7 mouse cellular contexts compared by ENCODE assay signal in the genomic region with DNA sequence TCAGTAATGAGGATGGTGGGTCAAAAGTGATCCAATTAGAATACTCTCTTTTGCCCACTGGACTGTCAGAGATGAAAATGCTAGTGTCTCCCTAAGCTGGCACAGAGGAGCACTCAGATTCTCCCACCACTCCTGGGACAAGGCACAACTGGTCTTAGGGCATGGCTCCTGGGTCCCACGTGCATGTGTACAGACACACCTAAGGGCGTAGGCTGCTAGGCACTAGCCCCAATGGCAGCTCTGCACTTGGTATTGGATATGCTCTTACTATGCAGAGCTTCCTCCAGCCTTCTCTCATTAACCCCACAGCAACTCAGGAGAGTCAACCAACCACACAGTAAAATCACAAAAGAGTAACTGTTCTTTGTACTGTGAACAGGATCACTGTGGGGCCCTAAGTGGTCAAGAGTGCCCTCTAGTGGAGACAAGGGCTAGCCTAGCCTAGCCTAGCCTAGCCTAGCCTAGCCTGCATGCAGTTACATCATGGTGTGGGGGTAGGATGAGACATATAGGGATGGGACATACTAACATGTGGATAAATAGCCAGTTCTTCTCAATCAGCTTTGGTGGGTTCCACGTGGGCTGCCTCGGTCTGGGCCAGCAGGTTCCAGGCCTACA. TPM values are rescaled to one million over a fixed set of nuclear protein-coding genes. Genes with fewer than 3 reads are reported as not detected.
DNase-seq lines count a peak whose midpoint lies in the region; ATAC-seq and TF ChIP-seq lines count a peak whose summit lies in the region.

No protein-coding gene starts in this region.

- peak; percentile 68; the same call in 1 of the 2 replicates for ATAC-seq in hindbrain, postnatal 0 days
- peak; percentile 89 for ATAC-seq in megakaryocyte-erythroid progenitor cell, adult 5-6 weeks (replicated peaks; ENCODE audit: low FRiP score, low TSS enrichment, poor library complexity, severe bottlenecking)
- ATAC-seq in stomach, embryonic 15.5 days (ENCODE audit: insufficient read depth, low FRiP score, low read depth): peak; percentile 79

- peak; percentile 78 for TF ChIP-seq CTCF in hindbrain, postnatal 0 days (IDR thresholded peaks at IDR 0.05; ENCODE audit: low read depth)

- intact Hi-C loops in left cerebral cortex, postnatal 10 days (cut with DNase I): no loop called here

- H3K27me3 ChIP-seq in hindbrain, postnatal 0 days (ENCODE audit: insufficient read depth, low read length): no peaks in the 10 kb centered on the region
- H3K27me3 ChIP-seq in stomach, embryonic 15.5 days (replicated peaks): no peaks in the 10 kb centered on the region

- no peaks in the 10 kb centered on the region for H3K36me3 ChIP-seq in hindbrain, postnatal 0 days (ENCODE audit: insufficient read depth, low read length)
- H3K36me3 ChIP-seq in stomach, embryonic 15.5 days: no peaks in the 10 kb centered on the region

- no peak overlapping the region for H3K27ac ChIP-seq in hindbrain, postnatal 0 days
- no peak overlapping the region for H3K27ac ChIP-seq in stomach, embryonic 15.5 days

- no peaks in the 10 kb centered on the region for H3K9me3 ChIP-seq in hindbrain, postnatal 0 days (ENCODE audit: low read length)
- H3K9me3 ChIP-seq in stomach, embryonic 15.5 days: no peaks in the 10 kb centered on the region

- 73% methylated on average over 4 of the region's 4 CpGs for WGBS in hindbrain, postnatal 0 days
- 81% methylated on average over 4 of the region's 4 CpGs for WGBS in stomach, embryonic 15.5 days

- no peak overlapping the region for H3K4me3 ChIP-seq in hindbrain, postnatal 0 days (ENCODE audit: low read length)
- no peak overlapping the region for H3K4me3 ChIP-seq in stomach, embryonic 15.5 days (replicated peaks)

- DNase-seq in CD8-positive naive resting alpha-beta T cell, adult 2 months (ENCODE audit: low read depth in 2 of 2, low spot score in 2 of 2): peak; percentile 40 to 61
- DNase-seq in ZHBTc4 (ENCODE audit: low read depth, low spot score): peak; percentile 76
- peak; percentile 75 for DNase-seq in embryo, embryonic 11 days
- peak; percentile 58 for DNase-seq in hindbrain, postnatal 0 days (ENCODE audit: low spot score)
- peak; percentile 16 to 39 for DNase-seq in left cerebral cortex, postnatal 10 days (ENCODE audit: extremely low spot score in 1 of 2, low spot score in 2 of 2)

- no peak overlapping the region for H3K4me2 ChIP-seq in hindbrain, postnatal 0 days (ENCODE audit: low read depth, low read length)
- no peak overlapping the region for H3K4me2 ChIP-seq in stomach, embryonic 15.5 days

- H3K4me1 ChIP-seq in hindbrain, postnatal 0 days (ENCODE audit: insufficient read depth, low read length): no peaks in the 10 kb centered on the region
- H3K4me1 ChIP-seq in stomach, embryonic 15.5 days: peaks cover 4% of the 10 kb centered on the region; the same call in 1 of the 2 replicates

- no peak overlapping the region for H3K9ac ChIP-seq in hindbrain, postnatal 0 days (replicated peaks; ENCODE audit: low read length)
- H3K9ac ChIP-seq in stomach, embryonic 15.5 days: no peak overlapping the region

RNA-seq across cellular contexts. Expression of gene Mob2, which starts 23.2 kb away (rescaled TPM):
- total RNA-seq in hindbrain, postnatal 0 days (2014; rRNA removed): 41.1 and 45.5 TPM in 2 replicates
- polyA plus RNA-seq in hindbrain, postnatal 0 days (2015; fragmentation: Nextera tagmentation; extraction: Ambion mirVana): 43.4 and 44.1 TPM in 2 replicates
- 10 to 100 TPM; 23.6 to 26.7 TPM for total RNA-seq in left cerebral cortex, postnatal 10 days (2021)
- total RNA-seq in megakaryocyte-erythroid progenitor cell, adult 5-6 weeks (2014; fragmentation: Nextera tagmentation): 39.5 and 41.5 TPM in 2 replicates
- total RNA-seq in megakaryocyte-erythroid progenitor cell, adult 5-6 weeks (2017): 36.2 and 37.3 TPM in 2 replicates
- polyA plus RNA-seq in stomach, embryonic 15.5 days (2015; fragmentation: Nextera tagmentation; extraction: Ambion mirVana): 65.2 and 67.8 TPM in 2 replicates

RNA-seq across cellular contexts. Expression of gene Dusp8, which starts 58.0 kb away (rescaled TPM):
- 129 and 133 TPM in 2 replicates for total RNA-seq in hindbrain, postnatal 0 days (2014; rRNA removed)
- polyA plus RNA-seq in hindbrain, postnatal 0 days (2015; fragmentation: Nextera tagmentation; extraction: Ambion mirVana): 86.2 and 94.6 TPM in 2 replicates
- total RNA-seq in left cerebral cortex, postnatal 10 days (2021): 100 to 1,000 TPM; 157 to 164 TPM
- total RNA-seq in megakaryocyte-erythroid progenitor cell, adult 5-6 weeks (2014; fragmentation: Nextera tagmentation): 0.25 TPM in 1 of 2 replicates, not detected in the other
- 0.04 and 1.1 TPM in 2 replicates for total RNA-seq in megakaryocyte-erythroid progenitor cell, adult 5-6 weeks (2017)
- 5.9 and 7.4 TPM in 2 replicates for polyA plus RNA-seq in stomach, embryonic 15.5 days (2015; fragmentation: Nextera tagmentation; extraction: Ambion mirVana)

Comparison
In these comparisons a context has a peak if more than half of its experiments do, and no peak if none do; other contexts are left out.
1. RNA of gene Dusp8, which starts 58.0 kb away (total RNA-seq): 157 to 164 TPM in left cerebral cortex, postnatal 10 days and 129 to 133 TPM in hindbrain, postnatal 0 days; 0.04 to 1.1 TPM in megakaryocyte-erythroid progenitor cell, adult 5-6 weeks; every median in the first group is over 10 times any median in the second.
2. Peak in every context shown above with its lines, with median percentiles within 50 percentile points of each other: DNase-seq and ATAC-seq.